ENCODE assay signal across 9 mouse cellular contexts in genomic region chr14:51884031-51884544, GRCm38 (mm10). TPM values are rescaled to one million over a fixed set of nuclear protein-coding genes. Genes with fewer than 3 reads are reported as not detected.
DNase-seq lines count a peak whose midpoint lies in the region; ATAC-seq lines count a peak whose summit lies in the region.
"Had no signal": no experiment of that assay in that cellular context is flagged by ENCODE, and none has a peak within 500 bp of the region (broad histone marks: within the 10 kb centered on the region; RNA-seq: fewer than 3 reads in every experiment).

No protein-coding gene starts in this region.

- intact Hi-C loops in heart, postnatal 25 days (cut with DNase I): loop anchor here (10.0 kb wide), 1 partner anchor 51 kb away; no protein-coding TSS in a partner anchor

- peak overlapping the region; percentile 72; the same call in 1 of the 2 replicates for H3K9ac ChIP-seq in heart, embryonic 12.5 days
- H3K9ac ChIP-seq in midbrain, embryonic 12.5 days (replicated peaks): peak overlapping the region; percentile 56

- H3K27ac ChIP-seq in heart, embryonic 12.5 days (ENCODE audit: poor library complexity, severe bottlenecking): peak overlapping the region; percentile 87
- H3K27ac ChIP-seq in hindbrain, embryonic 10.5 days: peak overlapping the region; percentile 92
- H3K27ac ChIP-seq in midbrain, embryonic 12.5 days (replicated peaks): peak overlapping the region; percentile 87

- no peak for DNase-seq in heart, postnatal 25 days (ENCODE audit: low spot score)
- peak; percentile 39 for DNase-seq in MN1 (ENCODE audit: low spot score)
- DNase-seq in hindbrain, embryonic 10.5 days (ENCODE audit: low spot score): no peak
- DNase-seq in layer of hippocampus, postnatal 10 days (ENCODE audit: low spot score in 2 of 2): no peak
- DNase-seq in right cerebral cortex, postnatal 4 days: no peak
- DNase-seq in adrenal gland, postnatal 25 days: no peak

- peak; percentile 33; the same call in 1 of the 2 replicates for ATAC-seq in heart, embryonic 12.5 days (ENCODE audit: insufficient number of reproducible peaks, low FRiP score)
- peak; percentile 57 for ATAC-seq in midbrain, embryonic 12.5 days (ENCODE audit: low FRiP score, low read depth)

- 1% methylated on average over 14 of the region's 14 CpGs for WGBS in heart, embryonic 12.5 days
- WGBS in hindbrain, embryonic 10.5 days: 2% methylated on average over 14 of the region's 14 CpGs
- 1% methylated on average over 14 of the region's 14 CpGs for WGBS in midbrain, embryonic 12.5 days

- no peaks in the 10 kb centered on the region for H3K9me3 ChIP-seq in heart, embryonic 12.5 days (replicated peaks)
- H3K9me3 ChIP-seq in hindbrain, embryonic 10.5 days: no peaks in the 10 kb centered on the region
- H3K9me3 ChIP-seq in midbrain, embryonic 12.5 days: no peaks in the 10 kb centered on the region

- peak overlapping the region; percentile 80 for H3K4me3 ChIP-seq in heart, embryonic 12.5 days
- peak overlapping the region; percentile 84 for H3K4me3 ChIP-seq in hindbrain, embryonic 10.5 days
- H3K4me3 ChIP-seq in midbrain, embryonic 12.5 days: peak overlapping the region; percentile 69

- peaks cover 29% of the 10 kb centered on the region for H3K36me3 ChIP-seq in heart, embryonic 12.5 days
- H3K36me3 ChIP-seq in hindbrain, embryonic 10.5 days: peaks cover 27% of the 10 kb centered on the region
- peaks cover 24% of the 10 kb centered on the region for H3K36me3 ChIP-seq in midbrain, embryonic 12.5 days

- H3K4me2 ChIP-seq in heart, embryonic 12.5 days: peak overlapping the region; percentile 98
- H3K4me2 ChIP-seq in midbrain, embryonic 12.5 days (replicated peaks): peak overlapping the region; percentile 65

- no peaks in the 10 kb centered on the region for H3K27me3 ChIP-seq in heart, embryonic 12.5 days (replicated peaks)
- no peaks in the 10 kb centered on the region for H3K27me3 ChIP-seq in hindbrain, embryonic 10.5 days (ENCODE audit: insufficient read depth, poor library complexity, severe bottlenecking)
- H3K27me3 ChIP-seq in midbrain, embryonic 12.5 days: no peaks in the 10 kb centered on the region
- H3K27me3 ChIP-seq: Patski had no signal

- peaks cover 11% of the 10 kb centered on the region for H3K4me1 ChIP-seq in heart, embryonic 12.5 days (replicated peaks)
- peaks cover 20% of the 10 kb centered on the region for H3K4me1 ChIP-seq in hindbrain, embryonic 10.5 days (replicated peaks)
- peaks cover 12% of the 10 kb centered on the region for H3K4me1 ChIP-seq in midbrain, embryonic 12.5 days

RNA-seq across cellular contexts. Expression of gene Mettl17, which starts 0.6 kb away (rescaled TPM):
- polyA plus RNA-seq in heart, embryonic 12.5 days (2016; fragmentation: Nextera tagmentation; extraction: Ambion mirVana): 39.7 and 40.4 TPM in 2 replicates
- total RNA-seq in heart, postnatal 25 days (2021): 10 to 100 TPM; 19.8 to 20.9 TPM
- polyA plus RNA-seq in hindbrain, embryonic 10.5 days (2016; fragmentation: Nextera tagmentation; extraction: Ambion mirVana): 42.6 and 48.1 TPM in 2 replicates
- polyA plus RNA-seq in midbrain, embryonic 12.5 days (2016; fragmentation: Nextera tagmentation; extraction: Ambion mirVana): 61.9 and 68.0 TPM in 2 replicates
- total RNA-seq in layer of hippocampus, postnatal 10 days (2021): 10 to 100 TPM; 29.8 to 44.0 TPM
- total RNA-seq in adrenal gland, postnatal 25 days (2021): 32.1 and 42.2 TPM in 2 replicates

RNA-seq across cellular contexts. Expression of gene Slc39a2, which starts 8.6 kb away (rescaled TPM):
- polyA plus RNA-seq in heart, embryonic 12.5 days (2016; fragmentation: Nextera tagmentation; extraction: Ambion mirVana): 0.20 and 0.44 TPM in 2 replicates
- under 1 TPM in 1 of 2 experiments, not detected in 1; 0.36 TPM for total RNA-seq in heart, postnatal 25 days (2021)
- 0.46 and 0.99 TPM in 2 replicates for polyA plus RNA-seq in hindbrain, embryonic 10.5 days (2016; fragmentation: Nextera tagmentation; extraction: Ambion mirVana)
- polyA plus RNA-seq in midbrain, embryonic 12.5 days (2016; fragmentation: Nextera tagmentation; extraction: Ambion mirVana): 1.2 and 1.6 TPM in 2 replicates
- total RNA-seq in layer of hippocampus, postnatal 10 days (2021): 1 to 10 TPM; 4.9 to 5.1 TPM
- total RNA-seq in adrenal gland, postnatal 25 days (2021): 0.61 and 1.2 TPM in 2 replicates

RNA-seq across cellular contexts. Expression of gene Ndrg2, which starts 29.9 kb away (rescaled TPM):
- polyA plus RNA-seq in heart, embryonic 12.5 days (2016; fragmentation: Nextera tagmentation; extraction: Ambion mirVana): 224 and 228 TPM in 2 replicates
- 1,000 to 10,000 TPM; 1,299 to 1,387 TPM for total RNA-seq in heart, postnatal 25 days (2021)
- 10.0 and 16.1 TPM in 2 replicates for polyA plus RNA-seq in hindbrain, embryonic 10.5 days (2016; fragmentation: Nextera tagmentation; extraction: Ambion mirVana)
- 21.6 and 24.0 TPM in 2 replicates for polyA plus RNA-seq in midbrain, embryonic 12.5 days (2016; fragmentation: Nextera tagmentation; extraction: Ambion mirVana)
- 100 to 1,000 TPM; 488 to 494 TPM for total RNA-seq in layer of hippocampus, postnatal 10 days (2021)
- 226 and 243 TPM in 2 replicates for total RNA-seq in adrenal gland, postnatal 25 days (2021)

RNA-seq across cellular contexts. Expression of gene Ear6, which starts 30.6 kb away (rescaled TPM):
- not detected in 2 replicates for polyA plus RNA-seq in heart, embryonic 12.5 days (2016; fragmentation: Nextera tagmentation; extraction: Ambion mirVana)
- not detected for total RNA-seq in heart, postnatal 25 days (2021)
- not detected in 2 replicates for polyA plus RNA-seq in hindbrain, embryonic 10.5 days (2016; fragmentation: Nextera tagmentation; extraction: Ambion mirVana)
- not detected in 2 replicates for polyA plus RNA-seq in midbrain, embryonic 12.5 days (2016; fragmentation: Nextera tagmentation; extraction: Ambion mirVana)
- not detected for total RNA-seq in layer of hippocampus, postnatal 10 days (2021)
- total RNA-seq in adrenal gland, postnatal 25 days (2021): not detected in 2 replicates
- polyA plus RNA-seq: Patski had no signal

RNA-seq across cellular contexts. Expression of gene Tppp2, which starts 34.1 kb away (rescaled TPM):
- polyA plus RNA-seq in heart, embryonic 12.5 days (2016; fragmentation: Nextera tagmentation; extraction: Ambion mirVana): not detected in 2 replicates
- total RNA-seq in heart, postnatal 25 days (2021): not detected
- not detected in 2 replicates for polyA plus RNA-seq in hindbrain, embryonic 10.5 days (2016; fragmentation: Nextera tagmentation; extraction: Ambion mirVana)
- not detected in 2 replicates for polyA plus RNA-seq in midbrain, embryonic 12.5 days (2016; fragmentation: Nextera tagmentation; extraction: Ambion mirVana)
- total RNA-seq in layer of hippocampus, postnatal 10 days (2021): not detected
- total RNA-seq in adrenal gland, postnatal 25 days (2021): not detected in 2 replicates
- polyA plus RNA-seq: Patski had no signal
